Mouse (Mus musculus): Measurements from ENCODE around the gene 1700016C15Rik.

The 1700016C15Rik gene

GRCm38 (mm10) chr1:177729043-177730024 is at the start of gene 1700016C15Rik:
1700016C15Rik (plus strand) TSS chr1:177729814.
- no peak for DNase-seq (ENCODE audit: low spot score in 2 of 2)

- DNase-seq (ENCODE audit: low spot score in 2 of 2): peak; percentile 44 to 70
Observed at GRCm38 (mm10) chr1:177681239-177681638, 48.4 kb upstream of the 1700016C15Rik start.

- no peak for DNase-seq (ENCODE audit: low spot score in 2 of 2)
Observed at GRCm38 (mm10) chr1:177683931-177684836, 45.4 kb upstream of the 1700016C15Rik start.

GRCm38 (mm10) chr1:177684901-177685300 is 44.7 kb upstream of the 1700016C15Rik start:
- no peak for DNase-seq (ENCODE audit: low spot score in 2 of 2)

- no peak for DNase-seq (ENCODE audit: low spot score in 2 of 2)
Observed at GRCm38 (mm10) chr1:177686137-177686536, 43.5 kb upstream of the 1700016C15Rik start.

- DNase-seq (ENCODE audit: low spot score in 2 of 2): no peak
Observed at GRCm38 (mm10) chr1:177686982-177687381, 42.6 kb upstream of the 1700016C15Rik start.

- DNase-seq (ENCODE audit: low spot score in 2 of 2): no peak
Observed at GRCm38 (mm10) chr1:177692491-177692890, 37.1 kb upstream of the 1700016C15Rik start.

GRCm38 (mm10) chr1:177693486-177694252 is 35.9 kb upstream of the 1700016C15Rik start:
- DNase-seq (ENCODE audit: low spot score in 2 of 2): no peak

- no peak for DNase-seq (ENCODE audit: low spot score in 2 of 2)
Observed at GRCm38 (mm10) chr1:177700560-177700959, 29.1 kb upstream of the 1700016C15Rik start.

GRCm38 (mm10) chr1:177702481-177703146 is 27.0 kb upstream of the 1700016C15Rik start:
- DNase-seq (ENCODE audit: low spot score in 2 of 2): peak; percentile 56 to 82

- no peak for DNase-seq (ENCODE audit: low spot score in 2 of 2)
Observed at GRCm38 (mm10) chr1:177703147-177703807, 26.3 kb upstream of the 1700016C15Rik start.

- DNase-seq (ENCODE audit: low spot score in 2 of 2): no peak
Observed at GRCm38 (mm10) chr1:177705204-177705603, 24.4 kb upstream of the 1700016C15Rik start.

GRCm38 (mm10) chr1:177707571-177707970 is 22.0 kb upstream of the 1700016C15Rik start:
- no peak for DNase-seq (ENCODE audit: low spot score in 2 of 2)

- no peak for DNase-seq (ENCODE audit: low spot score in 2 of 2)
Observed at GRCm38 (mm10) chr1:177708583-177709055, 21.0 kb upstream of the 1700016C15Rik start.

GRCm38 (mm10) chr1:177711000-177711399 is 18.6 kb upstream of the 1700016C15Rik start:
- DNase-seq (ENCODE audit: low spot score in 2 of 2): no peak

- no peak for DNase-seq (ENCODE audit: low spot score in 2 of 2)
Observed at GRCm38 (mm10) chr1:177711418-177711817, 18.2 kb upstream of the 1700016C15Rik start.

GRCm38 (mm10) chr1:177713635-177714396 is 15.8 kb upstream of the 1700016C15Rik start:
- no peak for DNase-seq (ENCODE audit: low spot score in 2 of 2)

GRCm38 (mm10) chr1:177714397-177715012 is 15.1 kb upstream of the 1700016C15Rik start:
- no peak for DNase-seq (ENCODE audit: low spot score in 2 of 2)

GRCm38 (mm10) chr1:177716448-177716847 is 13.2 kb upstream of the 1700016C15Rik start:
- no peak for DNase-seq (ENCODE audit: low spot score in 2 of 2)
